Mouse (Mus musculus) liver, postnatal 0 days (tissue): ENCODE measurements around the gene Hsd17b12.

Experiments used
- CTCF ChIP-seq: sonication (generic); IDR thresholded peaks from 2 replicates; pipeline ENCODE4 v1.5.1; 2016; ENCODE audit warnings: antibody characterized with exemption, low read depth
- EP300 ChIP-seq: IDR thresholded peaks from 2 replicates; pipeline ENCODE4 v1.6.1; 2016; ENCODE audit warnings: antibody characterized with exemption, low read depth, mild to moderate bottlenecking

DNA sequence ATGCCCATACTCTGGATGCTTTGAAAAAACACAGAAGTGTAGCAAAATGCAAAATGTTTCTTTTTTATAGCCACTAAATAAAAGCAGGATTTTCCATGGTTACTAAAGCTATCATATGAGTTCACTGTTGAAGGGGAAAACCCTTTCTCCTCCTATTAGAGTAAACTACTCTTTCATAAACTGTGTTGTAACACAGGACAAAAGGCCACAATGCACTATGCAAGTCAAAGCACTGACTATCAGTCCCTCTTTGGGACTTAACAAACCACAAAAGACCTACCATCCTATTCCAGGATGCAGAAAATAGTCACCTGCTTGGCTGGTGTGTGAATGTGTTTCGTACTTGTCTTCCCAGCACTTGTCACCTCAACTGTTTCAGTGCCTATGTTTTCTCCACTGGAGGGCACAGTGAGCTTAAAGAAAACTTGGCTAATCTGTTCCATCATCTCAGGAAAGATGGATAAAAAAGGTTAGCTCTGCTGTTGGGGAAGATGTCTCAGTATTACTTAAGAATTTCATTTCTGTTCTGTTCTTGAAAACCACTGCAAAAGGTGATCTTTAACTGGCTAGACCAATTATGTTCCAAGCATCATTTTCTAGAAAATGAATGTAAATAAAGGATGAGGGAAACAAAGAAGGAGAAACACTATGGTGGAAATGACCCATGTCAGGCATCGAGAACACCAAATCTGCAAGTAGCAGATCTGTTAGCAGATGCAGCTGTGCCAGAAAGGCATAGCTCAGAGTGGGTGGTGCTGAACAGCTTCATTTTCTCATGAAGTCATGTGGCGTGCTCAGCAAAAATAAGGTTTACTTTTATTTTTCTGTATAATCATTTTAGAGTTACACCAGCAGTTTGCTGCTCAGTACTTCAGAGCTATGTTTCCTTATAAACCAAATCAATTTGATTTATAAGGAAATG is 19.0 kb downstream of the Hsd17b12 start:
- TF ChIP-seq CTCF (peak; percentile 50), EP300 (no peak)
